Mouse (Mus musculus) liver, embryonic 15.5 days (tissue): ENCODE results near the gene Gm5039. TPM values are rescaled to one million over a fixed set of nuclear protein-coding genes. Genes with fewer than 3 reads are reported as not detected.
"Not testable (repeated sequence)": the region's sequence is repeated elsewhere in the genome, so short reads cannot be mapped to it uniquely, and the experiment has no call there.

Source experiments
- ATAC-seq: fragments of 200-750 bp; cut with Nextera tagmentation; 2 replicates; pipeline ENCODE4 v1.8.0; 2017; ENCODE audit warnings: moderate number of reproducible peaks, mild to moderate bottlenecking, moderate library complexity; ENCODE audit not compliant: insufficient read depth
- H3K27ac ChIP-seq: fragments of 300-500 bp; sonication (generic); replicated peaks from 2 replicates; pipeline ENCODE4 v1.5.1; 2015; ENCODE audit warnings: mild to moderate bottlenecking, inconsistent platforms
- H3K27me3 ChIP-seq: fragments of 300-500 bp; sonication (generic); 2 replicates; pipeline ENCODE4 v1.6.1; 2015; ENCODE audit warnings: mild to moderate bottlenecking, inconsistent platforms
- H3K36me3 ChIP-seq: fragments of 300-500 bp; sonication (generic); replicated peaks from 2 replicates; pipeline ENCODE4 v1.6.1; 2015; ENCODE audit warnings: moderate library complexity, mild to moderate bottlenecking, inconsistent platforms
- H3K4me1 ChIP-seq: fragments of 300-500 bp; sonication (generic); replicated peaks from 2 replicates; pipeline ENCODE4 v1.6.1; 2015; ENCODE audit warnings: inconsistent platforms
- H3K4me2 ChIP-seq: fragments of 300-500 bp; sonication (generic); 2 replicates; pipeline ENCODE4 v1.6.1; 2015; ENCODE audit warnings: moderate library complexity, mild to moderate bottlenecking, inconsistent platforms
- H3K4me3 ChIP-seq: fragments of 300-500 bp; sonication (generic); replicated peaks from 2 replicates; pipeline ENCODE4 v1.5.1; 2015; ENCODE audit warnings: mild to moderate bottlenecking, inconsistent platforms
- H3K9ac ChIP-seq: fragments of 300-500 bp; sonication (generic); 2 replicates; pipeline ENCODE4 v1.6.1; 2015; ENCODE audit warnings: moderate library complexity, mild to moderate bottlenecking, inconsistent platforms
- H3K9me3 ChIP-seq: fragments of 300-500 bp; sonication (generic); replicated peaks from 2 replicates; pipeline ENCODE4 v1.6.1; 2016; ENCODE audit warnings: inconsistent platforms
- WGBS: fragments of 180-500 bp; shearing (Covaris S2); methylation state at CpG from one replicate; pipeline ENCODE4 v1.1.7; 2015; ENCODE audit warnings: mixed read lengths; ENCODE audit not compliant: insufficient replicate concordance; 5-methylcytosine and 5-hydroxymethylcytosine counted together
- polyA plus RNA-seq: library from polyadenylated mRNA; unstranded; fragments of >200 nt; fragmentation: Nextera tagmentation; extraction: Ambion mirVana; gene quantifications from 2 replicates; pipeline ENCODE4 v1.2.1, GENCODE M21; 2015

The Gm5039 gene
- polyA plus RNA-seq, 1 experiment from 2014 or later, result not detected

- no peak for ATAC-seq
- Histone ChIP-seq H3K27me3 (no peaks in the 10 kb centered on the region), H3K36me3 (no peaks in the 10 kb centered on the region), H3K9ac (no peak overlapping the region), H3K4me2 (no peak overlapping the region), H3K9me3 (no peaks in the 10 kb centered on the region), H3K27ac (no peak overlapping the region), H3K4me3 (no peak overlapping the region), H3K4me1 (no peaks in the 10 kb centered on the region)
- WGBS, result 49% methylated on average over 3 of the region's 3 CpGs
These were observed 9.3 kb downstream of the Gm5039 start for GRCm38 (mm10) chr12:88314556-88314955.

- H3K4me3 ChIP-seq, H3K9me3 ChIP-seq, H3K9ac ChIP-seq, H3K27ac ChIP-seq, H3K4me2 ChIP-seq, H3K4me1 ChIP-seq, ATAC-seq, H3K27me3 ChIP-seq, H3K36me3 ChIP-seq: not testable (repeated sequence)
- 40% methylated on average over 2 of the region's 2 CpGs for WGBS
These were observed 26.7 kb downstream of the Gm5039 start for GRCm38 (mm10) chr12:88297171-88297570.

- not testable (repeated sequence) for H3K27me3 ChIP-seq, ATAC-seq, H3K4me2 ChIP-seq, H3K9ac ChIP-seq, H3K27ac ChIP-seq, H3K9me3 ChIP-seq, H3K4me3 ChIP-seq, H3K36me3 ChIP-seq, H3K4me1 ChIP-seq
- 44% methylated on average over 4 of the region's 4 CpGs for WGBS
These were observed 30.7 kb downstream of the Gm5039 start for GRCm38 (mm10) chr12:88293082-88293481.

GRCm38 (mm10) chr12:88285224-88285623 is 38.6 kb downstream of the Gm5039 start:
- 48% methylated on average over 5 of the region's 5 CpGs for WGBS
- not testable (repeated sequence) for H3K36me3 ChIP-seq, H3K27ac ChIP-seq, H3K4me2 ChIP-seq, H3K27me3 ChIP-seq, H3K9me3 ChIP-seq, H3K4me1 ChIP-seq, ATAC-seq, H3K9ac ChIP-seq, H3K4me3 ChIP-seq

GRCm38 (mm10) chr12:88274400-88274799 is 49.4 kb downstream of the Gm5039 start, which contains the start of gene Gm5662:
TSS of gene Gm5662 (minus strand) at chr12:88274500.
- H3K27me3 ChIP-seq, H3K4me3 ChIP-seq, H3K4me2 ChIP-seq, H3K9ac ChIP-seq, H3K4me1 ChIP-seq, H3K36me3 ChIP-seq, H3K27ac ChIP-seq, ATAC-seq, H3K9me3 ChIP-seq: not testable (repeated sequence)
- 54% methylated on average over 5 of the region's 5 CpGs for WGBS

Other genes starting within 250 kb of the Gm5039 start
- not detected in 2 replicates for gene Gm16368, start 240.3 kb downstream of the Gm5039 start, polyA plus RNA-seq
- gene Gm10436, start 141.9 kb downstream of the Gm5039 start, polyA plus RNA-seq, result not detected in 2 replicates
- not detected in 2 replicates for gene Gm8332, start 73.9 kb downstream of the Gm5039 start, polyA plus RNA-seq
- gene Gm5662, start 49.5 kb downstream of the Gm5039 start, polyA plus RNA-seq, result not detected in 2 replicates
- gene Adck1, start 36.5 kb upstream of the Gm5039 start, polyA plus RNA-seq, result 6.8 TPM in 2 replicates